Mouse (Mus musculus): Measurements from ENCODE around the gene Padi3. TPM values are rescaled to one million over a fixed set of nuclear protein-coding genes. Genes with fewer than 3 reads are reported as not detected.

Padi3 gene
- total RNA-seq, 2 experiments from 2014 or later = not detected

DNA sequence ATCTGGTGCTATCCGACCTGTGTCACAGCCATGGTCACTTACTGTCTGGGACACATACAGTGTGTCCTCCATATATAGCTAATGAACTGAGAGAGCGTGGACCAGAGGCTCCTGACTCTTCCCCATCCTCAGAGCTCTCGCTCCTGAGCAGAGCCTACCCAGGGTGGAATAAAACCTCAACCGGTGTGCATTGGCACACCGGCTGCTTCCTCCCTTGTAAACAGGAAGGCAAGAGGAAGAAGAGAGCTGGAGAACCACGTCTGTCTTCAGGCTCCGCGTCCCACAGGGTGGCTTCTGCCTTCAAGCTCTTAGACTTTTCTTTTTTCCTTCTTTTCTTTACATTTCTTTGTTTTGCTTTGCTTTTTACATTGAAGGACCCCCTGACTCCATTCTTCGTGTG, 27.6 kb downstream of the Padi3 start:
- DNase-seq (ENCODE audit: low spot score in 2 of 2) = no peak

DNA sequence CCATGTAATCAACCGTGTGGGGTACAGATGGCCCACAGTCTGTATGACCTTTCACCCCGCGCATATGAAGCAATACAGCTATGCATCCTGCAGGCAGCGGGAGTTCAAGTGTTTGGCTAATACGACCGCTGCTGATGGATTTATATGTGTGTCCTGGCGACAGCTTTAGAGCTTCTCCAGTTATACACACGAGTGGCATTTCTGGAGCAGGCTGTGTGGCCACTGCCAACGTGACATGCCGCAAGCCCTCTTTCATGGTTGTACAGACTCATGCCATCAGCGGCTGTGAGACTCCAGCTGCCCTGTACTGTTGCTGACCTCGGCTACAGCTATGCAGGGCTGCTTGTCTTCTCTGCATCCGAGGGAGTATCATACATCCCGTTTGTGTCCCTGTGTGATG, 29.9 kb downstream of the Padi3 start:
- DNase-seq (ENCODE audit: low spot score in 2 of 2) = no peak

- no peak for DNase-seq (ENCODE audit: low spot score in 2 of 2)
Measured at GRCm38 (mm10) chr4:140779803-140780397, 30.5 kb downstream of the Padi3 start.

GRCm38 (mm10) chr4:140776623-140777022, 33.8 kb downstream of the Padi3 start:
- DNase-seq (ENCODE audit: low spot score in 2 of 2) = no peak

DNA sequence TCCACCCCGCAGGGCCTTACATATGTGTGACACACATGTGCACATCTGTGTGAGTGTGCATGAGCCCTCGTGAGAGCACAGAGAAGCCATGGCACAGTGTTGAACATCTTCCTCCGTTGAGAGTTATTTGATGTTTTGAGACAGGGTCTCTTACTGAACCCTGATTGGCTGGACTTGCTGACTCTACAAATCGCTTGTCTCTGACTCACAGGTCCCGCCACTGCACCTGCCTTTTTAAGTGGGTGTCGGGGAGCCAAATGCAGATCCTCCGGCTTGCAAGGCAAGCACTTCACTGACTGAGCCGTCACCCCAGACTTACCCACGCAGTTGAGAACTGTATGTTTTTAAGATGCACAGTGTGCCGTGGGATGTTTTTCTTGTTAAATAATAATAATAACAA, 34.6 kb downstream of the Padi3 start:
- DNase-seq (ENCODE audit: low spot score in 2 of 2) = no peak

- DNase-seq (ENCODE audit: low spot score in 2 of 2) = no peak
Measured at GRCm38 (mm10) chr4:140774893-140775292, 35.6 kb downstream of the Padi3 start.

GRCm38 (mm10) chr4:140774025-140774800, 36.2 kb downstream of the Padi3 start, which contains the start of gene Padi4:
TSS of gene Padi4 (minus strand) at chr4:140774236.
- DNase-seq (ENCODE audit: low spot score in 2 of 2) = no peak

DNA sequence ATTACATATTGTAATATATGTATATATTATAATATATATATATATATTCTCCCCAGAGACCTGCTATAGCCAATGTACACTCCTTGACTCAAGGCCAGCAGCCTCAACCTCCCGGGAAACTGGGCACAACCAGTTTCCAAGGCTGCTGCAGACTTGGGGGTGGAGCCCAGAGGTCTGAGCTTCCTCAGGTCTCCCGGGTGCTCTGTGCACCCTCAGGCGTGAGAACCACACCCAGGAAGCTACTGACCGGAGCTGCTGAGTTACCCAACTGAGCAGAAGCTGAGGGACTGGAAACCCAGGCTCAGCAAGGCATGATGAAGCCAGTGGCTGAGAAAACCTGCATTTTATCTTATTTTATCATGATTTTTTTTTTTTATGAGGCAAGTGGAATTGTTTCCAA, 39.4 kb downstream of the Padi3 start:
- DNase-seq (ENCODE audit: low spot score in 2 of 2) = no peak

DNA sequence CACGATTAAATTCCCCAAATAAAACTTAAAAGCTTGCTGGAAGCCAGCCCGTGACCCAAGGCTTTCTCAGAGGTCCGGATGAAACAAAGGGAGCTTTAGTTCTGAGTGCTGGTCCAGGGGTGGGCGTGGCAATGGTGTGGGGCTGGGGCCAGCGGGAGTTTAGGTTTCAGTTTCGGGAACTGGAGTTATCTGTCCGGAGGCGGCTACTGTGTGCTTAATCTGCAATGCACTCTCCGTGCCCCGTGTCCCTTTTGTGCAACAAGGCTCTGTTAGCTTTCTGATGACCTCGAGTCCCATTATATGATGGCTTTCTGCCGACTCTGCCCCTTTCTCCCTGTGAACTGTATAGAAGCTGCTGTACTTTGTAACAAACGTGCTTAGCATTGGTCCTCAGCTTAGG, 40.0 kb downstream of the Padi3 start:
- no peak for DNase-seq (ENCODE audit: low spot score in 2 of 2)

GRCm38 (mm10) chr4:140768973-140769372, 41.5 kb downstream of the Padi3 start:
- DNase-seq (ENCODE audit: low spot score in 2 of 2) = no peak

DNA sequence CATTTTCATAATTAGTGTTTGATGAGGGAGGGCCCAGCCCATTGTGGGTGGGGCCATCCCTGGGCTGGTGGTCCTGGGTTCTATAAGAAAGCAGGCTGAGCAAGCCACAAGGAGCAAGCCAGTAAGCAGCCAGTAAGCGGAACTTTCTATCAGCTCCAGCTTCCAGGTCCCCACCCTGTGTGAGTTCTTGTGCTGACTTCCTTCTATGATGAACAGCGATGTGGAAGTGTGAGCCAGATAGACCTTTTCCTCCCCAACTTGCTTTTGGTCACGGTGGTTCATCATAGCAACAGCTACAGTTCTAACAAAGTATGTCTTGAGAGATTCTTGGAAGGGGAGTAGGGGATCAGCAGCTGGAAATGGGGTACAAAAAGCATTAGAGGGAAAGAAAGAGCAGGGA, 44.5 kb downstream of the Padi3 start:
- no peak for DNase-seq (ENCODE audit: low spot score in 2 of 2)

DNA sequence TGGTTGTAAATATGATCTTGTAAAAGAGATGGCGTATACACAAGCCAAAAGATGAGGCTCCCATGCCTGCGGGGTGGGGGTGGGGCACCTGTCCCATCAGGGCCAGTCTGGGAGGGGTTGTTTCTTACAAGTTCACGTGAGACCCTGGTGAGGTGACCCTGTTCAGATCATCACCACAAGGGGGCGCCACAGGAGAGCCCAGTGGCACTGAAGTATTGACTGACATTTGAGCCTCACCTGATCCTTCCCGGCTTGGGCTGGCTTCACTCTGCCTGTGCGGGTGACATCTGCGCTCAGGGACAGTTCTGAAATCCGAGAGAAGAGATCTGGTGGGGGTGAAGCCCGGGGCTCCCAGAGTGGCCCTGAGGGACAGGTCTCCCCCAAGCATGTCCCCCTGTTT, 47.3 kb downstream of the Padi3 start:
- peak in 1 of 2 experiments; percentile 16 for DNase-seq (ENCODE audit: low spot score in 2 of 2)

- DNase-seq (ENCODE audit: low spot score in 2 of 2) = no peak
Measured at GRCm38 (mm10) chr4:140761601-140762000, 48.8 kb downstream of the Padi3 start.

- no peak for DNase-seq (ENCODE audit: low spot score in 2 of 2)
Measured at GRCm38 (mm10) chr4:140755811-140756210, 54.6 kb downstream of the Padi3 start.

DNA sequence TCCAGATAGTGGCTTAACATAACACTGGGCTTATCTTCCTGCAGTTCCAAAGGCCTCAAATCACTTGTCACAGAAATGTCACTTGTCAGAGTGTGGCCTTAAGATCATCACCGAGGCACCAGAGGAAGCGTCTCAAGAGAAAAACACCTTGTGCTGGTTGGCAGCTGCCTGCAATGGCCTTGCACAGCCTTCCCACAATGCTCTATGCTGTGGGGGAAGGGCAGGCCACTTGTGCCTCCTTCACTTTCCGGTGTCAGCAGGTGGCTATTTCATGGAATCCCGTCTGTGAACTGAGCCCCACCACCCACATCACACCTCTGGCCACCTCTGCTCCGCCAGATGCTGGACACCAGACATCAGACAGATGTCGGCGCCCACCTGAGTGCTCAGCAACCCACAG, 57.1 kb downstream of the Padi3 start:
- no peak for DNase-seq (ENCODE audit: low spot score in 2 of 2)

DNA sequence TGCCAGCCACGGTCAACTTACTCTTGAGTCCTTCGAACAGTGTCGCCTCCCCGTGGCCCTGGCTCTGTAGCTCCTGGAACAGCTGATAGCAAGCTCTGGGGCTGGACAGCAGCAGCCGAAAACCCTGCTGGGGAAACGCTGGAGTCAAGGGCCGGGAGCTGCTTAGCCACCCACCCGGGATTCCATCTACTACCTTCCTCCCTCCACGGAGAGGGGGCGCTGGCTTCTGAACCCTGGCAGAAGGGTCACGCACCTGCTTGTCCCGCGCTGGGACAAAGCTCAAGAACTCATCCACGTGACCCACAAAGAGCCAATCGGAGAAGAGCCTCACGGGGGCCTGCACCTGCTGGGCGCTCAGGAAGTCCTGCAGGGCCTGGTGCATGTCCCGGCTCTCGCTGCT, 60.1 kb downstream of the Padi3 start:
- no peak for DNase-seq (ENCODE audit: low spot score in 2 of 2)

DNA sequence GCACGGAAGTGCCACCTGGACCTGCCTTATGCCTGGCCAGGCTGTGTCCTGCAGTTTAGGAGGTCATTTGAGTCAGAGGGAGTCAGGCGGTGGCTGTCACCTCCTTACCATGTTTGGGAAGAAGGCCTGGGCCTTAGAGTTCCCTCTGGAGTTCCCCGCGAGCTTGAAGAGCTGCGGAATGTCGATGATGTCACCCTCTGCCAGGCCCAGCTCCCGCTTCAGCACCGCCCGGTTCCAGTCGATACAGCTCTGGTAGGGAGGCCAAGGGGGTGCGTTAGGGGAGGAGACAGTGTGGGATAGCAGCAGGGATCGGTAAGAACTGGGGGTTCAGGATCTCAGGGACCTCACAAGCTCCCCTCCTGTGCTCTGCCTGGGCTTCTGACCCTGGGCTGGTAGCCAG, 62.5 kb downstream of the Padi3 start:
- no peak for DNase-seq (ENCODE audit: low spot score in 2 of 2)

DNA sequence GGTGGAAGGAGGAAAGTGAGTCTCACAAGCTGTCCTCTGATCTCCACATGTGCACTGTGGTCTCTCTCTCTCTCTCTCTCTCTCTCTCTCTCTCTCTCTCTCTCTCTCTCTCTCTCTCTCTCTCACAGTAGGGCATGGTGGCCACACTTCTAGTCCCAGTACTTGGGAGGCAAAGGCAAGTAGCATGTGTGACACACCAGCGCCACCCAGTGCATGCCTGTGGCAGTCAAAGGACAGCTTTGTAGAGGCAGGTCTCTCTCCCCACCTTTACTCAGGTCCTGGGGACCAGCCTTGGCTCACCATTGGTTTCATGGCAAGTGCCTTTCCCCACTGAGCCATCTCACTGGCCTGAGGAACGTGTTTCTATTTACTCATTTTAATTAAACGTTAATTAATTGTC, 65.8 kb downstream of the Padi3 start:
- DNase-seq (ENCODE audit: low spot score in 2 of 2) = peak; percentile 41 to 69

GRCm38 (mm10) chr4:140743086-140743485, 67.4 kb downstream of the Padi3 start:
- DNase-seq (ENCODE audit: low spot score in 2 of 2) = no peak

DNA sequence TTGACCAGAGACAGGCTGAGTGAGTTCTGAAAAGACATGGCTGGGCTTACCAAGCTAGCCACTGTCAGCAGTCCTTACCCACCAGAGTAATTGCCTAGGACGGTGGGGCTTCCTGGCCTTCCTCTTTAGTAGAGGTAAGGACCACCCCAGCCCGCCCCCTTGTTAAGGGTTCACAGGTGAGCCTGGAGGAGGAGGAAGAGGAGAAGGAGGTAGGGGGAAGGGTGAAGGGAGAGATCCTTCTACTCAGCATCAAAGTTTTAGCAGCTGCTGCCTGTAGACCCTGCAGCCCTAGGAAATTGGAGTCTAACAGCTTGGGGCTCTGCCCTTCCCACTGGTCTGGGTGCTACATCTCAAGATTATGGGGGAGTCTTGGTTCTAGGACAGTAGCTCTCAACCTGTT, 67.9 kb downstream of the Padi3 start, which contains the start of gene Padi6:
Gene Padi6, minus strand, starts transcription at position 101 of the 400 bp plus-strand sequence.
- DNase-seq (ENCODE audit: low spot score in 2 of 2) = no peak

DNA sequence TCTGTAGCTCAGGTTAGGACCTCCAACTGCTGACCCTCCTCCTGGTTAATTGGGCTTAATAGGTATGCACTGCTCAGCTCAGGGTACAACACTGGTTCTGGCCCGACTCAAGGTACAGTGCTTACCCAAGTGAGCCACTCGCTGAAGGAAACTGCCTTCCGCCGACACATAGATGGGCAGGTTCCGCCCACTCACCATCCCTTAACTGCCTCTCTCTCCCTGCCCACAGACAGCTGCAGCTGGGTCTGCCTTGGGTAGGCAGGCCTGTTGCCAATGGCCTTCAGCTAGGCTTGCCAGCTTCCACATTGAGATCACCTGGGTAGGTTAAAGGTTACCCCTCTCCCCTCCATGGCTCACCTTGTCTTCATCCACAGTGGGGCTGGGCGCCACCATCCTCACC, 69.0 kb downstream of the Padi3 start:
- no peak for DNase-seq (ENCODE audit: low spot score in 2 of 2)

DNA sequence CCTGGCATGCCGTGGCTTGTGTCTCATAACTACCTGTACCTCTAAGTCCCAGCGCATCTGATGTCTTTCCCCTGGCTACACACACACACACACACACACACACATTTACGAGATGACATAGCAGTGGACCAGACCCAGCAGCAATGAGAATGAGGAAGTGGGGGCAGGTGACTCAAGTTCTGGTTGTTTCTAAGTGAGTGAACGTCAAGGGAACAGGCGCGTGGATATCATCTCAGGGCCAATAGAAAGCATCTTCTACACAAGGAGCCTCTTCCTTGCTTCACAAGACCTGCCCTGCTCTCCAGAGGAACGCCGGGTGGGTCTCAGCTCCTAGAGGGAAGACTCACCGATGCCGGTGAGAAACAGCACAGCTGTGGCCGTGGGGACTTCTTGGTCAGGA, 69.8 kb downstream of the Padi3 start:
- no peak for DNase-seq (ENCODE audit: low spot score in 2 of 2)
